Mouse (Mus musculus) ovary, postnatal 14 days (tissue): ENCODE results near the gene Mef2a.

Source experiments
- DNase-seq: peaks from one replicate; pipeline ENCODE4 v3.0.0; 2022; ENCODE audit warnings: low spot score

The Mef2a gene

DNA sequence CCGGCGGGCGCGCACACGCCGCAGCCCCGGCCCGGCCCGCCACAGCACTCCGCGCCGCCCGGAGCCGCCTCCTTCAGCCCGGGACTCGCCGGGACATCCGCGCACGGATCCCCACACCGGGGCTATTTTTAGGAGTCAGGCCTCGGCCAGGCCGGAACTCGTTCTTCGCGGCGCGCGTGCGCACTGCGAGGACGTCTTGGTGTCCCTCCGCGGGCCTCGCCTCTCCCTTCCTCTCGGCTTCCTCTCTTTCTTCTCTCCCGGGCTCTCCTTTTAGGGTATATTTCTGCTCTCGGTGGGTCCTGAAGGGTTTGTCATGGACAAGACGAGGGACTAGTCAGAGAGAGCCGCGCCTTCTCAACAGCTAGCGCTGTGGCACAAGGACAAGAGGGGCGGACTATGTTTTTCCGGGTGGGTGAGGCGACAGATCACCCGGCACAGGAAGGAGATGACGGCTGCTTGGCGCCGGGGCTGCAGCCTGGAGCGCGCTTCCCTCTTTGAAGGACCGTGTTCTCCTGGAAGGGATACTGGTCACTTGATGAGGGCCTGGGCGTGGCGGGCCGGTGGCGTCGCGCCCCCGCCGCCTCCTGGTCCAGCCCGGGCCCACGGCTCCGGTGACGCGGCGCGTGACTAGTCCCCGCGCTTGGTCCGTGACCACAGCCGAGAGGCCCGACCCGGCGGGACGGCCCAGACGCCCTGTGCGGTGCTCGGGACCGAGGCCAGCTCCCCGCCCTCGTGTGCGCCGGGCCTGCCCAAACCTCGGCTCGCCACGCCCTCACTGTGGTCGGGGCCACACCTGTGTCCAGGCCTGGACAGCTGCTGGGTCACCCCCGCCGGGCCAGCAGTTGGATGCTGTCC is at the start of gene Mef2a:
TSS of gene Mef2a (minus strand) at position 130 of the 855 bp plus-strand sequence.
- DNase-seq: peak; percentile 97

- peak; percentile 45 for DNase-seq
These were observed 49.0 kb upstream of the Mef2a start for GRCm38 (mm10) chr7:67421476-67422186.

GRCm38 (mm10) chr7:67421088-67421475 is 48.4 kb upstream of the Mef2a start:
- DNase-seq: no peak

DNA sequence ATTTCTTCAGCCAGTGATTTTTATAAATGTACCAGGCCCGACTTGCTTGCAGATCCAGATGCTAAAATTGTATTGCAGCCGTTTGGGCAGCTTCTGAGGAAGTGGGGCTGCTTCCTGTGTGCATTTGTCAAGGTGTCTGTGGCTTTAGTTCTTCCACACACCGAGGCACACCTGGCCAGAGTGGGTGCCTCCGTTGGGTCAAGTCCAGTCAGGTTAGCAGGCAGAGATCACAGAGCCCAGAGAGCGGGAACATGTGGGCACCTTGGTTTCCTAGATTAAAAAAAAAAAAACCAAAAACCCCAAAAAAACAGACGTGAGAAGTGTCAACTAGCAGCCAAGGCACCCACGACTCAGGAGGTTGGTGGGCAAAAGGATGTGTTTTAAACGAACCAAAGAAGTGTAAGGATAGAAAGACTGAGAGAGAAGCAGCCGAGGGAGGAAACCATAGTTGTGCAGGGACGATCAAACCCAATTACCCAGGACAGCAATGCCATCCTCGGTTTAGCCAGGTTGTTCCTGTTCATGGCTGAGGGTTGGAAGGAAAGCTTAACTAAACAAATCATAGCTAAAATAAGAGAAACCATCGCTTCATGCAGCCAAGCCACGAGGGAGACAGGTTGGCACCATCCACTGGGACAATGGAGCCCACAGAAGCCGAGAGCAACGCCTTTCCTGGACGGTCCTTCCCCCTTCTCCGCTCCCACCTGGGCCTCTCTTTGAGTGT is 47.1 kb upstream of the Mef2a start:
- DNase-seq: no peak

GRCm38 (mm10) chr7:67418122-67418521 is 45.5 kb upstream of the Mef2a start:
- no peak for DNase-seq

GRCm38 (mm10) chr7:67414766-67415165 is 42.1 kb upstream of the Mef2a start:
- DNase-seq: no peak

DNA sequence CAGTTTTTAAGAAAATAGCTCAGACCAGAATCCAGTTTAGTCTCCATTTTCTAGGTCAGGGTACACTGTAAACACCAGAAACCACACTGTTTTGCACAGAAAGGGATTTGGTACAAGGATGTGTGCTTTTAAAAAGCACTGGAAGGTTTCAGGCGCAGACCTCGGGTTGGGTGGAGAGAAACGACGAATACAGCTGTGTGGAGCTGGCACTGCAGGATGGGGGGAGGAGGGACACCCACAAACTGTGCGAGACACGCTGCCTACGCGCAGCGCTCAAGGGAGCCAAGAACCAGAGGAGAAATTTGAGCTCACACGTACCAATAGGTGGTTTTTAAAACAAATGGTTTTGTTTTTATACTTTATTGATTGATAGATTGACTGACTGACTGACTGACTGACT is 40.0 kb upstream of the Mef2a start:
- no peak for DNase-seq

GRCm38 (mm10) chr7:67407019-67407418 is 34.4 kb upstream of the Mef2a start:
- DNase-seq: no peak

DNA sequence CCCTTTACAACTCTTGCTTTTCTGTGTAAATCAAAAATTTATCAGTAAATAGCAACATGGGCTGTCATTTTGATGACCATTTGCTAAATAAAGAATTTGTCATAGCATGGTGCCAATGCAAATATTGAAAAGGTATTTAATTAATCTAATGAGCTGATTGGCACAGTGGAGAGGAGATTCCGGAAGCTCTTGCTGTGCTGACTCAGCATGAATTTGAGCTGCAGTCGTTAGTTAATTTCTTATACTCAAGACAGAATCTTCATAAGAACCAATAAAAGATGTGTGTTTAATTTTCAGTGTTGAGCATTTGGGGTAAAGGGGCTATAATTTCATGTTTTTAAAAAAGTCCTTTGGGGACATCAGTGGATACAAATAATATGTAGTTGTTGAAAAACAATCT is 31.5 kb upstream of the Mef2a start:
- DNase-seq: no peak

DNA sequence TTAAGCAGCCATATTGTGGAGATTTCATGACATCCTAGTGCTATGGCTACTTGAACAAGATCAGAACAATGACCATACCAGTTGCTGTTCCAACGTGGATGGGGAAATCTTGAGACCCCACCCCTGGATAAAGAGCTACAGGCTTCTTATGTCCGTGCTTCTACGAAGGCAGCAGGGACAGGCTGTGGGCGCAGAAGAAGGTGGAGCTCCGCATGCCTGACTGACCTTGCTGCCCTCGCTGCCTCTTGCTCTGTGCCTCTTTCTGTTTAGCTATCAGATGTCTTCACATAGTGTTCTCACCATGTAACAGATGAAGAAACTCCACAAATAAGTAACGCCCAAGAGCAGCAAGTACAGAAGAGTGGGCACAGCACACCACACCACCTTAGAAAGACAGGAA is 29.7 kb upstream of the Mef2a start:
- no peak for DNase-seq

DNA sequence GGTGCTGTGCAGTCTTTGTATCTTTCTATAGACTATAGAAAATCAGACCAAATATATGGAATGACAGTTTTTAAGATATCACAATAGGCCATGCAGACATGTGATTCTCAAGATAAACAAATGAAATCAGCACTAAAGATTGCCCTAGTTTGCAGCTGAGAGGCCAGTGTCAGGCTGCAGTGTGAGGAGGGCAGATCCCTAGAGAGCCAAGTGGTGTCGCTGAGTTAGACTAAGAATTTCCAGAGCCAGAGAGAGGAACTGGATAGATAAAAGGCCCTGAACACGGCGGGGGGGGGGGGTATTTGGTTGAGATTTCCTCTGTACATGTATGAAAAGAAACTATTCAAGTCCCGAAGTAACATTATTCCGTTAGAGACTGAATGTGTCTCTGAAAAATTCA is 28.7 kb upstream of the Mef2a start:
- DNase-seq: no peak

DNA sequence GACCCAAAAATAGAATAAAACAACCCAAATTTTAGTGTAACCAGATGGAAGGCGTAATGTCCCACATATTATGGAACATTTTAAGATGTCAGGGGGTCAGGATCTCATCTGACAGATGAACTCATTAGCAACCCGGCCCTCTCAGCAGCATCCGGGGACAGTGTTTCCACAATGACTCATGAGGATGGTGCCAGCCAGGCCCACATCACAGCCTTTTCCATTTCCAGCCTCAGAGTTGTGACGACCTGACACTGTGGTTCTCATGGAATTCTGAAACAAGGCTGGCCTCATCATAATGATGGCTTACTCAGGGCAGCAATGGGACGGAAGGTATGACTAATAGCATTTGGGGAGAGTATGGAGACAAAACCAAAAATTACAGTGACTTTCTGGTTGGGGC is 18.1 kb upstream of the Mef2a start:
- no peak for DNase-seq

- DNase-seq: no peak
These were observed 17.4 kb upstream of the Mef2a start for GRCm38 (mm10) chr7:67390095-67390494.

DNA sequence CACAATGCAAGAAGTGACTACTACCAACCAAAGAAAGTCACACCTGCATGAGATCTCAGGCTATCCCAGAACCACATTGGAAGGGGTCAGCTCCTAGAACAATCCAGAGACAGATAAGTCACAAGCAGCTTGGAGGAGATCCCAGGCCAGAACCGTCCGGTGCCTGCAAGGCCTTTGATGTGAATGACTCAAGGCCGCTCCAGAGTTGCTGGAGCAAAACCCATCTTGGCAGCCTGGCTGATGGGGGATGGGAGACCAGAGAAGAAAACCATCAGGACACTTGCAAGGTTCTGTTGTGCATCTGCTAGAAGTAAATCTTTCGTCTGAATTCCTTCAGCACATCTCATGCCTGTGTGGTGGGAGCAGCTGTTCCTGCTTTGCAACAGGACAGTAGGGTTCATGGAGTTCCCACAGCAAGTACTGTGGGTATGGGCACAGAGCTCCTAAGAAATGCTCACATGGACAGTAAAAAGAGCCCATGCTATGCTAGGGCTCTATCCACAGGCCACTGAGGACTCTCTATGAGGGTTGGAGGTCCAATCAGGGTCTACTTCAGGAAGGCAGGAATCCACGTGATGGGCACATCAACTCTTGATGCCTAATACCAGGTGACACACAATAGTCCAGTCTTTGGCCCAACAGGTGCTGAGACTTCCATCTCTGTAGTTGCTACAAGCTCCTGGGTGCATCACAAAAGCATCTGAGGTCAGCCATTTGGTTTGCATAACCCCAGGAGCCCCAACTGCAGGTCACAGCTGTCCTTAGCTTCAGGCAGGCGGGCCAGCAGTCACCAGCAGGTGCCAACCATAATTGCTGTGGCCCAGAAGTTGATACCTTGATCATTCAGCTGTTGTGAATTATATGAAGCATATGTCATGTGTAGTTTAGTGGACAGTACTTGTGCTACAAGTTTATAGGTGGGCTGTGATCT is 12.5 kb upstream of the Mef2a start:
- DNase-seq: peak; percentile 41

DNA sequence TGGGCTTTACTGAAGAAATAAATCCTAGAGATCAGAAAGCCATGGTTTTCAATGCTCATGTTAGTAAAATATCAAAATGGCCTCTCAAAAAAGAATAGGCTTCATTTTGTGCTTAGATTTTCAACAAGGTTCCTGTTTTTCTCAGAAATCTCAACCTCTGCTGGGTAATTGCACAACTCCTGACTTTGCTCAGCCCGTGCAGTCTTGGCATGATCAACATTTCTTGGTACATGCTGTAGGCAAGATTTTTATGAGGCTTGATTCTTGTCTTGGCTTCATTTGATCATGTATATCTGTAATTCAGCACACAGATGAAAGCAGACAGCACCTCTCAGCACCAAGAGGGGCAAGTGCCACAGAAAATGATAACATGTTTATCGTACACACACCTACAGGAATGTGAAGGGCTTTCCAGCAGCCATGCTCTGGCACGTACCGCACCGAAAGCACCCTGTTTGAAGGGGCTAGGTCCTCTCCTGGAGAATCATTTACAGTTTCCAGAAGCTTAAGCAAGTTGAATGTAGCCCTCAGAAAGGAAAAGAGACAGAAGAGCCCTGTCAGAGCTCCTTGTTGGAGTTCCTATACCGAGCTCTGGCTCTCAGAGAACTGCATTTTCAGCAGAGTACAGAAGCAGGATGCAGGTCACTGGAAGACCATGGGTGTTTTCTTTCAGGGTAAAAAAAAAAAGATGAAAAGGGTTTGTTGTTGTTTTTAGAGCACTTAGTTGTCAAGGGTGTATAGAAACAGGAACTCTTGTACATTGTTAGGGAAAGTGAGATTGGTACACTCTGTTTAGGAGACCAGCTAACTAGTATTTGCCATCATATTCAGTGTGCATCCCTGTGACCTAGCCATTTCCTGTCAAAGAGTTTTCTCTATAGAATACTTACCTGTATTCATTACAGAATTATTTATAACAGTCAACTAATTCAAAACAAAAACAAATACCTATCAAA is 7.8 kb upstream of the Mef2a start:
- DNase-seq: no peak

GRCm38 (mm10) chr7:67376796-67377195 is 4.1 kb upstream of the Mef2a start:
- DNase-seq: no peak

DNA sequence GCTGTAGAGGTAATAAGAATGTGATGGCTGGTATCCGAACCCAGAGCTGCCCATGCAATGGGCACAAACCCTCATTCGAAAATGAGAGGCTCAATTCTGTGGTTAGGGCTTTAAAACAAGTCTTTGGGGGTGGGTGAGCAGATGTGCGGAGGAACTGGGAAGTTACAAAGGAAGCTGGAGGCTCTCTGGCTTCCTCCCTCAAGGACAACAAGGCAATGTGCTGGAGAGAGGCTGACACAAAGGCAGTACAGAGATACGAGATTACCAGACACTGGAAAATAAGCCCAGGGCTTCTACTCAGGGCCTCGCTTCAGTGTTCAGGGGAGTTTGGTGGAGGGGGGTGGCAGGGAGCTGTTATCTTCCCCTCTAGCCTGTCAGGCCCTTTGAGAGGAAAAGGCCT is 1.3 kb upstream of the Mef2a start:
- peak; percentile 18 for DNase-seq

DNA sequence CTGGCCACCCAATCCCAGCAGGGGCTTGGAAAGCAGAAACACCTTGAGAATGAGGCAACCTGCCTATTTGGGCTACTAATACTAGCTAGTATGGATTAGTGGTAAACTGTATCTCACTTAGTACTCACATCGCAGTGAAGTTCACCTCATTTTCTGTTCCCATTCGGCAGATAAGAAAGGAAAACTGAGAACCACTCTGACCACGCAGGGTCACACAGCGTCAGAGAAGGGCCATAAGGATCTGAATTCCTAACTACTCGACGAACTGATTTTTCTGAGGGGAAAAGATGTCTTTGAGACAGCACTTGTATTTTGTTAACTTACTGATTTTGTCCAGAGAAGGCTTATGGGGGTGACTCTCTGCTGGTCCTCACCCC is 914 bp upstream of the Mef2a start:
- DNase-seq: no peak

GRCm38 (mm10) chr7:67371891-67372672 is 576 bp downstream of the Mef2a start:
- DNase-seq: peak; percentile 18
